Mouse (Mus musculus): Measurements from ENCODE around the gene Zfyve27.

DNA sequence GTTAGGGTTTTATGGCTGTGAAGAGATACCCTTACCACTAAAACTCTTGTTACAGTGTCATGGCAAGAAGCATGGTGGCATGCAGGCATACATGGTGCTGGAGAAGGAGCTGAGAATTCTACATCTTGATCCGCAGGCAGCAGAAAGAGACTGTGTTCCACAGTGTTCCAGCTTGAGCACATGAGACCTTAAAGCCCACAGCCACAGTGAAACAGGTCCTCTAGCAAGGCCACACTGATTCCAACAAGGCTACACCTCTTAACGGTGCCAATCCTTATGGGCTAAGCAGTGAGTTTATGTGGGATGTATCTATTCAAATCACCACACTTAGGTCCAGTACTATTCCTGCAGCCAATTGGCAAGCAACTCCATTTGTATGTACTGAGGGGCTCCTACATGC is 18.0 kb upstream of the Zfyve27 start:
- TF ChIP-seq POLR2A (IDR thresholded peaks at IDR 0.05; ENCODE audit: low read depth, low read length) (no peak), CTCF (IDR thresholded peaks at IDR 0.05; ENCODE audit: extremely low read depth, insufficient read length, insufficient replicate concordance, low read depth, low read length) (no peak)
